Mouse (Mus musculus) ES-E14 (cell line): ENCODE measurements around the gene 1700109H08Rik. TPM values are rescaled to one million over a fixed set of nuclear protein-coding genes. Genes with fewer than 3 reads are reported as not detected.
"Not testable (repeated sequence)": the region's sequence is repeated elsewhere in the genome, so short reads cannot be mapped to it uniquely, and the experiment has no call there.

Experiments used
- DNase-seq: peaks from one replicate; pipeline ENCODE4 v3.0.0-alpha.2; 2013; ENCODE audit warnings: low read depth, low spot score
- H3K27ac ChIP-seq: 2 replicates; pipeline ENCODE4 v1.5.1; 2012; ENCODE audit warnings: low read depth, mild to moderate bottlenecking, low read length, moderate library complexity, mixed read lengths; ENCODE audit not compliant: poor library complexity, insufficient read depth, severe bottlenecking
- H3K36me3 ChIP-seq: 2 replicates; pipeline ENCODE4 v1.6.1; 2012; ENCODE audit warnings: mild to moderate bottlenecking, low read length, moderate library complexity, mixed read lengths; ENCODE audit not compliant: control insufficient read depth, poor library complexity, insufficient read depth, severe bottlenecking
- H3K4me1 ChIP-seq, 2 experiments: fragments of 150-350 bp in 1 of 2; sonication (generic) in 1 of 2; 2 replicates each; pipeline ENCODE4 v1.6.1; 2012; ENCODE audit warnings: low read length in 2 of 2, mild to moderate bottlenecking in 1 of 2, mixed read lengths in 1 of 2; ENCODE audit not compliant: control insufficient read depth in 2 of 2, insufficient read depth in 2 of 2, poor library complexity in 1 of 2
- H3K4me3 ChIP-seq, 2 experiments: fragments of 150-350 bp in 1 of 2; sonication (generic) in 1 of 2; 2 replicates each; pipeline ENCODE4 v1.5.1; 2012; ENCODE audit warnings: low read length in 2 of 2, low read depth in 1 of 2, mild to moderate bottlenecking in 1 of 2, mixed read lengths in 1 of 2; ENCODE audit not compliant: insufficient read depth in 1 of 2, poor library complexity in 1 of 2, severe bottlenecking in 1 of 2
- H3K9ac ChIP-seq: 2 replicates; pipeline ENCODE4 v1.6.1; 2012; ENCODE audit warnings: low read depth, mild to moderate bottlenecking, low read length, mixed read lengths; ENCODE audit not compliant: poor library complexity, insufficient read depth, severe bottlenecking
- H3K9me3 ChIP-seq: fragments of 150-350 bp; sonication (generic); 2 replicates; pipeline ENCODE4 v1.6.1; 2012; ENCODE audit warnings: low read depth, mild to moderate bottlenecking, low read length; ENCODE audit not compliant: control insufficient read depth, insufficient read depth
- CHD2 ChIP-seq: IDR thresholded peaks from 2 replicates; pipeline ENCODE4 v1.6.1; 2014; ENCODE audit warnings: mild to moderate bottlenecking, low read depth, low read length, inconsistent platforms
- HCFC1 ChIP-seq: IDR thresholded peaks from 2 replicates; pipeline ENCODE4 v1.6.1; 2012; ENCODE audit warnings: low read length, inconsistent platforms, borderline replicate concordance; ENCODE audit not compliant: insufficient read depth
- MAFK ChIP-seq: IDR thresholded peaks from 2 replicates; pipeline ENCODE4 v1.6.1; 2014; ENCODE audit warnings: mild to moderate bottlenecking, low read depth, low read length, inconsistent platforms; ENCODE audit not compliant: insufficient read depth
- ZC3H11A ChIP-seq: IDR thresholded peaks from 2 replicates; pipeline ENCODE4 v1.6.1; 2012; ENCODE audit warnings: low read depth, mild to moderate bottlenecking, inconsistent platforms, low read length, borderline replicate concordance
- ZNF384 ChIP-seq: IDR thresholded peaks from 2 replicates; pipeline ENCODE4 v1.6.1; 2012; ENCODE audit warnings: low read depth, low read length, inconsistent platforms
- in situ Hi-C, 2 experiments: fragments of 600-800 bp; cut with MboI; formaldehyde crosslinking; loops; one replicate each; pipeline ENCODE4 v1.15.1; 2025; ENCODE audit warnings: low sequenced_read_pairs in 2 of 2, inconsistent platforms in 1 of 2; ENCODE audit not compliant: unreplicated experiment in 2 of 2
- total RNA-seq: library from RNA; depleted of rRNA; stranded (reverse); fragments of 300-350 nt; gene quantifications from 2 replicates; pipeline ENCODE4 v1.2.3, GENCODE M21; 2012; rRNA removed

Gene 1700109H08Rik
- total RNA-seq, result 5.9 and 6.2 TPM in 2 replicates

GRCm38 (mm10) chr5:3571266-3571665, at the start of gene 1700109H08Rik:
1700109H08Rik (plus strand) TSS chr5:3571566.
- Histone ChIP-seq H3K9me3 (no peaks in the 10 kb centered on the region), H3K4me3 (no peak within 1 kb of the TSS), H3K4me1 (no peaks in the 10 kb centered on the region), H3K36me3 (peaks cover 32% of the 10 kb centered on the region), H3K27ac (no peak within 1 kb of the TSS), H3K9ac (no peak within 1 kb of the TSS)
- TF ChIP-seq ZC3H11A (no peak), ZNF384 (no peak)
- DNase-seq, result no peak
- in situ Hi-C loops, result no loop called here

- Histone ChIP-seq H3K36me3 (peaks cover 14% of the 10 kb centered on the region), H3K4me1 (no peaks in the 10 kb centered on the region; a peak in 1 of 4 replicates), H3K9ac (no peak overlapping the region), H3K27ac (no peak overlapping the region), H3K4me3 (no peak overlapping the region), H3K9me3 (no peaks in the 10 kb centered on the region)
- in situ Hi-C loops, result no loop called here
- DNase-seq, result no peak
- no peak for TF ChIP-seq ZNF384
- TF ChIP-seq HCFC1, result no peak
- no peak for TF ChIP-seq MAFK
- no peak for TF ChIP-seq ZC3H11A
- no peak for TF ChIP-seq CHD2
Observed at GRCm38 (mm10) chr5:3521741-3522140, 49.6 kb upstream of the 1700109H08Rik start.

- H3K27ac ChIP-seq, result no peak overlapping the region
- peaks cover 0 to 2% of the 10 kb centered on the region in 2 experiments; a peak in 1 of 4 replicates for H3K4me1 ChIP-seq
- DNase-seq, result no peak
- TF ChIP-seq MAFK (no peak), ZNF384 (no peak), HCFC1 (no peak), CHD2 (no peak), ZC3H11A (no peak)
- no peak overlapping the region for H3K9ac ChIP-seq
- no peak overlapping the region for H3K4me3 ChIP-seq
- H3K9me3 ChIP-seq, result no peaks in the 10 kb centered on the region
- H3K36me3 ChIP-seq, result peaks cover 14% of the 10 kb centered on the region
- in situ Hi-C loops, result no loop called here
Observed at GRCm38 (mm10) chr5:3522826-3523225, 48.5 kb upstream of the 1700109H08Rik start.

GRCm38 (mm10) chr5:3527041-3527691, 44.2 kb upstream of the 1700109H08Rik start:
- in situ Hi-C loops, result no loop called here
- peaks cover 0 to 2% of the 10 kb centered on the region in 2 experiments; a peak in 1 of 4 replicates for H3K4me1 ChIP-seq
- peaks cover 2% of the 10 kb centered on the region; the same call in 1 of the 2 replicates for H3K36me3 ChIP-seq
- DNase-seq, result no peak
- TF ChIP-seq MAFK, result no peak
- no peak overlapping the region for H3K9ac ChIP-seq
- H3K4me3 ChIP-seq, result no peak overlapping the region
- H3K9me3 ChIP-seq, result no peaks in the 10 kb centered on the region
- no peak overlapping the region for H3K27ac ChIP-seq

GRCm38 (mm10) chr5:3529585-3530189, 41.7 kb upstream of the 1700109H08Rik start:
- in situ Hi-C loops, result no loop called here
- no peak for DNase-seq

GRCm38 (mm10) chr5:3532048-3532447, 39.3 kb upstream of the 1700109H08Rik start:
- H3K9ac ChIP-seq, H3K4me1 ChIP-seq, H3K9me3 ChIP-seq, in situ Hi-C loops, H3K36me3 ChIP-seq, H3K4me3 ChIP-seq, DNase-seq, H3K27ac ChIP-seq: not testable (repeated sequence)

More at GRCm38 (mm10) chr5:3529585-3530189, 41.7 kb upstream of the 1700109H08Rik start:
- Histone ChIP-seq H3K4me1 (peaks cover 0 to 2% of the 10 kb centered on the region in 2 experiments; a peak in 1 of 4 replicates), H3K27ac (no peak overlapping the region), H3K4me3 (no peak overlapping the region), H3K9me3 (no peaks in the 10 kb centered on the region), H3K36me3 (no peaks in the 10 kb centered on the region), H3K9ac (no peak overlapping the region)
- TF ChIP-seq ZC3H11A (no peak), CHD2 (no peak), ZNF384 (no peak), HCFC1 (no peak), MAFK (no peak)
